Mouse (Mus musculus) skeletal muscle tissue, postnatal 0 days (tissue): ENCODE results near the gene Olfr531. TPM values are rescaled to one million over a fixed set of nuclear protein-coding genes. Genes with fewer than 3 reads are reported as not detected.

ENCODE experiments used
- polyA plus RNA-seq: library from polyadenylated mRNA; unstranded; fragments of >200 nt; fragmentation: Nextera tagmentation; extraction: Ambion mirVana; gene quantifications from 2 replicates; pipeline ENCODE4 v1.2.1, GENCODE M21; 2015

Gene Olfr531
- not detected in 2 replicates for polyA plus RNA-seq

GRCm38 (mm10) chr7:140402818-140403217 lies at the start of gene Olfr531:
Gene Olfr531 (minus strand): TSS chr7:140402918.

DNA sequence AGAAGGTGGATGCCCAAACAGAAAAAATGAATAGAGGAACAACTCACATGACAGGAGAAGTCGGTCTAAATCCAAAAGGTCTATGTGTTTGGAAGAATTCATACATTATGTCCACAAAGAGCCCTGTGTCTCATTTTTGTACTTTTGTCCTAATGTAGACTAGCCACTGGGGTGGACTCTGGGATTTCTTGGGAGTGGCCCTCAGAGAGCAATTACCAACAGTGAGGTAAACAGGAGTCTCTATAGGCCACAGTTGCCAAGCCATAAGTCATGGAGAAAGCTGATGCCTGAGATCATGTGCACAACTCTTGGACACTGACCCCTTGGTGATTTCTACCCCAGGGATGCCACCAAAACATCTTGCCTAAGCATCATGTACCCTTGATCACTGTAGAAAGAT lies 18.8 kb upstream of the Olfr531 start, which contains the start of gene Olfr532:
Gene Olfr532 (minus strand): TSS at position 101 of the 400 bp plus-strand sequence.

GRCm38 (mm10) chr7:140376231-140376630 lies 26.5 kb downstream of the Olfr531 start, which contains the start of gene Olfr530:
Gene Olfr530 (minus strand): TSS chr7:140376331.

GRCm38 (mm10) chr7:140361571-140361970 lies 41.1 kb downstream of the Olfr531 start, which contains the start of gene Olfr60:
Gene Olfr60 (minus strand): TSS chr7:140361671.

Other genes starting within 250 kb of the Olfr531 start
- gene Sprn, start 248.0 kb downstream of the Olfr531 start, polyA plus RNA-seq, result 0.12 and 0.38 TPM in 2 replicates
- gene Olfr522, start 238.2 kb downstream of the Olfr531 start, polyA plus RNA-seq, result not detected in 2 replicates
- not detected in 2 replicates for gene Olfr523, start 229.7 kb downstream of the Olfr531 start, polyA plus RNA-seq
- gene Olfr524, start 197.0 kb downstream of the Olfr531 start, polyA plus RNA-seq, result not detected in 2 replicates
- not detected in 2 replicates for gene Cd163l1, start 184.7 kb downstream of the Olfr531 start, polyA plus RNA-seq
- gene 5830411N06Rik, start 155.6 kb downstream of the Olfr531 start, polyA plus RNA-seq, result not detected in 2 replicates
- gene Olfr525, start 82.1 kb downstream of the Olfr531 start, polyA plus RNA-seq, result not detected in 2 replicates
- not detected in 2 replicates for gene Olfr527, start 68.9 kb downstream of the Olfr531 start, polyA plus RNA-seq
- gene Olfr60, start 41.2 kb downstream of the Olfr531 start, polyA plus RNA-seq, result not detected in 2 replicates
- not detected in 2 replicates for gene Olfr530, start 26.6 kb downstream of the Olfr531 start, polyA plus RNA-seq
- gene Olfr532, start 18.7 kb upstream of the Olfr531 start, polyA plus RNA-seq, result not detected in 2 replicates
- gene Olfr533, start 60.5 kb upstream of the Olfr531 start, polyA plus RNA-seq, result not detected in 2 replicates
- not detected in 2 replicates for gene Olfr535, start 81.3 kb upstream of the Olfr531 start, polyA plus RNA-seq
- not detected in 2 replicates for gene Olfr536, start 104.5 kb upstream of the Olfr531 start, polyA plus RNA-seq
- gene Olfr538, start 165.0 kb upstream of the Olfr531 start, polyA plus RNA-seq, result not detected in 2 replicates
- not detected in 2 replicates for gene Olfr46, start 198.4 kb upstream of the Olfr531 start, polyA plus RNA-seq
- not detected in 2 replicates for gene Olfr61, start 226.1 kb upstream of the Olfr531 start, polyA plus RNA-seq
- gene Olfr53, start 243.5 kb upstream of the Olfr531 start, polyA plus RNA-seq, result not detected in 2 replicates